Mouse (Mus musculus) lung, adult 10 weeks (tissue): ENCODE measurements around the gene Sema3d. TPM values are rescaled to one million over a fixed set of nuclear protein-coding genes. Genes with fewer than 3 reads are reported as not detected.

ENCODE experiments used
- polyA plus RNA-seq: library from polyadenylated mRNA; stranded (reverse); fragments of 350-450 nt; fragmentation: Illumina TruSeq; extraction: RNeasy Lipid Tissue Mini Kit (QIAGEN cat#74804); gene quantifications from one replicate; pipeline ENCODE4 v1.2.3, GENCODE M21; 2014; ENCODE audit warnings: low read depth, low replicate concordance; ENCODE audit not compliant: insufficient read depth

Sema3d gene
- 2.5 TPM for polyA plus RNA-seq

GRCm38 (mm10) chr5:12383133-12383959 is at the start of gene Sema3d:
Gene Sema3d, plus strand, starts transcription at chr5:12383385.

